Mouse (Mus musculus): ENCODE data around the gene Lmod1.
A peak's percentile ranks its signal among the peaks of the same experiment; 100 is the strongest.

Lmod1 gene

GRCm38 (mm10) chr1:135324571-135324970, at the start of gene Lmod1:
Gene Lmod1 (plus strand): TSS chr1:135324807.
- peak; percentile 90 for DNase-seq

- DNase-seq, result peak; percentile 90
Measured at GRCm38 (mm10) chr1:135280646-135281045, 44.0 kb upstream of the Lmod1 start.

DNA sequence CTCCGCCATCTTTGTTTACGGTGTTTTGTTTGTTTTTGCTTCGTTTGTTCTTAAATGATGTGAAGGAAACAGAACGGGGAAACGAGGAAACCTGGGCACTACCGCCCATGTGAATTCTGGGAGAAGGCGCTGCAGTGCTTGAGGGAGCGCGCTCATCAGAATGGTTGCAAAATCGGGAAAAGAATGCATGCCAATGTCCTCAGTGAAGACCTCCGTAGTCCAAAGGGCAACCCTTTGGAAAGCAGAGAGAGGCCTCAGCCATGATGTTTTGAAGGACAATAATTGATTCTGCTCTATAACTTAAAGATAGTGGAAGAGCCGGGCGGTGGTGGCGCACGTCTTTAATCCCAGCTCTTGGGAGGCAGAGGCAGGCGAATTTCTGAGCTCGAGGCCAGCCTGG, 42.8 kb upstream of the Lmod1 start:
- no peak for DNase-seq

DNA sequence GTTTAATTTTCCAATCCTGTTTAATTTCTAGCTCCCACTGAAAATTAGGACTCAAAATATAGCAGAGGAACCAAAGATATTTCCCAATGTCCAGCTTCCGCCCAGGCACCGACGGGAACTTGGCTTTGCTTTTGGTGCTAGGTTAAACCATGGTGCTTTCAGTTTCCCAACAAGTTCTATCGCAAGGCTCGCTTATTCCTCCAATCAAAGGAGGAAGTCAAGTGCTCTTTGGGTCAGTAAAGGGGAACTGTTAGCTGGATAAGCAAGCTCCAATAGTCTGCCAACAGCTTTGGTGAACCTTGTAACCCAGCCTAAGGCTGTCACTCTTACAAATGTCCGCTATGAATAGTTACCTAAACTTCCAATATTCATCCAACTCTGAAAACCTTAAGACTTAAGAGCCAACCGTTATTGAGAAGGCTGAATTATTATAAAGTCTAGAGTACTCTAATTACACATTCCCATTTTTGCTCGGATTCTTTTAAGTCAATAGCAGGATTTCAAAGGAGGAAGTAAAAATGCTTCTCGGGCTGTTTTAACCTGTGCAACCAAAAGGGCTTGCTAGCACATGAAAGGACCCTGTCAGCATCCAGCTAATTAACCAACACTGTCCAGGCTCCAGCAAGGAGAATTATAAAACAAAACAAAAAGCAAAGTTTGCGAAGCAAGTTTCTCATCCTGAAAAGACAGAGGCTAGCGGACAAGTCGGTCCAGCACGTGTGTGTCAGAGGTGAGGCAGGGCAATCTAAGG, 41.9 kb upstream of the Lmod1 start:
- peak; percentile 53 for DNase-seq

DNA sequence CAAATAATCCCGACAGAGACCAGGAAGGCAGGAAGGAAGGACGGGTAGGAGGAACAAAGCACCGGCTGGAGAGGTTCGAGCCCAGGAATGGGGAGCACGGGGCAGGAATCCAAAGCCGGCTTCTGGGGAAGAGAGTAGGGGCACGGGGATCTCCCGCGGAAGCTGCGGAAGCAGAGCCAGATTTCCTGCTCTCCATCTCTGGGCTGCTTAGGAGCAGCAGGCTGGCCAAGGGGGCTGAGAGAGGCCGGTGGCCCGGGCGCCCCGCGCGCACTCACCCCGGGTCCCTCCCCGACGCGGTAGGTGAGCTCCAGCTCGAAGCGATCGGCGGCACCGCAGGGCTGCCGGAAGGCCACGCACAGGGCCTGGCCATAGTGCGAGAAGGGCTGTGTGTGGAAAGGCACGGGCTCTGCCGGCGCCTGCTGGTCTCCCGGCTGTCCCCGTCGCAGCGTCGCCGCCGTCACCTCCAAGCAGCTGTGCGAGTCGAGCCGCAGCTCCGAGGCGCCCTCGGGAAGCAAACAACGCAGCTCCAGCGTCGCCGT, 41.3 kb upstream of the Lmod1 start:
- DNase-seq, result peak; percentile 49

GRCm38 (mm10) chr1:135283826-135284291, 40.7 kb upstream of the Lmod1 start, which contains the start of gene Rnpep:
Gene Rnpep (minus strand): TSS chr1:135284084.
- peak; percentile 81 for DNase-seq

GRCm38 (mm10) chr1:135286311-135286710, 38.3 kb upstream of the Lmod1 start:
- DNase-seq, result peak; percentile 28

DNA sequence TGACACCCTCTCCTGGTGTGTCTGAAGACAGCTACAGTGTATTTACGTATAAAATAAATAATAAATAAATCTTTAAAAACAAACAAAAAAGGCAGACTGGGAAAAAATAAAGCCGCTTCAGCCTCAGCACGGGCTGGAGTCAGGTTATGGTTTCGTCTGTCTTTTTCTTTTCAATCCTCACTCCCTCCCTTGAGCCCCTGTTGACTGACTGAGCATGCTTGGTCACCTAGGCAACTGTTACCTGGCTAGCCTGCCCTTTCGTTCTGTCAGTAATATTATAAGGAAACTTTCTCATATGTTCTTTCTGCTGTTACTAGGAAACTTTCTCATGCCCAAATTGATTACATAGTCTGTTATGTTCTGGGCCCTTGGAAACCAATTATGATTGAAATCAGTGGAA, 33.7 kb upstream of the Lmod1 start:
- DNase-seq, result no peak

GRCm38 (mm10) chr1:135311356-135311755, 13.3 kb upstream of the Lmod1 start:
- DNase-seq, result no peak

DNA sequence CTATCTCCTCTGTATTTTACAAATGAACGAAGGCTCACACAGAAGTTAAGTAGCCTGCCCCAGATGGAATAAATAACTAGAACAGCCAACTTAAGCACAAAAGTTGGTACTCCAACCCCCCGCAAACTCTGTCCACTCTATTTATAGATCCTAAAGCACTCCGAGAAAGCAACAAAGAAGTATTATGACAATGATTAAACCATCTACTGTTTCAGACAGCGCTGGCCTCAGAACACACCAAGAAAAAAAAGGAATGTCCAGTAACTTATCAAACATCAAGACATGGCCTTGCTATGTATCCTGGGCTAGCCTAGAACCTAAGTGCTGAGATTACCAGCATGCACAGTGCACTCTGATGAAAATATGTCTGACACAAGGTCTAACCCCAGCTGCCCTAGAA, 12.4 kb upstream of the Lmod1 start:
- no peak for DNase-seq

DNA sequence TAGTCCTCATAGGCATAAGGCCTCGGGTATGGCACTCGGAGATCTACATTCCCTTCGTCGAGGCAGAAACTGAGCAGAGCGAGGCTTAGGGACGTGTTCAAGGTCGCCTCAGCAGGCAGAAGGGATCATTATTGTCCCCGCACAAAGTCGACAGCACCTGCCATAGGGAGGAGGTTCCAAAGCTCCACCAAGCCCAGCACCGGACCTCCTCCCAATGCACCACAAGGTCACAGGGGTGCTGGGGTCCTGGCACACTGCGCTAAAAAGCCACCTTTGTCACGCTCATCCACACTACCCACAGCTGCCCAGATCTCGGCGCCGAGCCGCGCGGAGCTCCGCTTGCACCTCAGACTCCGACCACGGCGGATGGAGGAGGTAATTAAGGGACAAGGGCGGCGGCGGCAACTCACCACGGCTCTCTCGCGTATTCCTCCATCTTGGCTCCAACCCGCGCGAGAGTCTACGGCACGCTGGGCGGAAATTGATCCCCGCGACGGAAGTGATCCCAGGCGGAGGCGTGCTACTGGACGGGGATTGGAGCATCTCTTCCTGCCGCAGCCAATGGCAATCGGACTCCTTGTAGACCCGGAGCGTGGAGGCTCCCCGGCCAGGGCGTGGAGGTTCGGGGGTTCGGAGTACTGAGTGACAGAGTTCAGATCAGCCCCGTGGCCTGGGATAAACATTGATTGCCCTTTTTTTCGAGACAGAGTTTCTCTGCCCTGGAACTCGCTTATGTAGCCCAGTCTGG, 11.1 kb upstream of the Lmod1 start, which contains the start of gene Timm17a:
TSS of gene Timm17a (minus strand) at position 495 of the 748 bp plus-strand sequence.
- DNase-seq, result peak; percentile 96

- no peak for DNase-seq
Measured at GRCm38 (mm10) chr1:135323367-135323901, 1.2 kb upstream of the Lmod1 start.

DNA sequence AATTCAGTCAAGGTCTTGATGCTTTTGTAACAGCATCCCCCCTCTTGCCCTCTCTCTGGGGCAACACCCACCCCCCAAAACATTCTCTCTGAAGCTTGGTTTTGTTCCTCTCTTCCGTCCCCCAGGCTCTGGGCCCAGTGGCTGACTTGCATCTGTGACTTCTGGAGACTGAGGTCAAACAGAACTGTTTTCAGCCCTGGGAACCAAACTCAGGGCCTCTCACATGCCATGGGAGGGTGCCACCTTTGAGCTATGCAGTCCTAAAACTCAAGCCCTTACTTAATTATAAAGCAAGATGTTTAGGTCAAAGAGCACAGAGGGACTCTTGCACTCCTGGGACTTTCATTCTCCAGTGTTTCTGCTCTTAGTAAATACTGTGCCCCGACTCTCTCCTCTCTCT, 1.3 kb downstream of the Lmod1 start:
- no peak for DNase-seq

- DNase-seq, result no peak
Measured at GRCm38 (mm10) chr1:135328368-135328767, 3.8 kb downstream of the Lmod1 start.

DNA sequence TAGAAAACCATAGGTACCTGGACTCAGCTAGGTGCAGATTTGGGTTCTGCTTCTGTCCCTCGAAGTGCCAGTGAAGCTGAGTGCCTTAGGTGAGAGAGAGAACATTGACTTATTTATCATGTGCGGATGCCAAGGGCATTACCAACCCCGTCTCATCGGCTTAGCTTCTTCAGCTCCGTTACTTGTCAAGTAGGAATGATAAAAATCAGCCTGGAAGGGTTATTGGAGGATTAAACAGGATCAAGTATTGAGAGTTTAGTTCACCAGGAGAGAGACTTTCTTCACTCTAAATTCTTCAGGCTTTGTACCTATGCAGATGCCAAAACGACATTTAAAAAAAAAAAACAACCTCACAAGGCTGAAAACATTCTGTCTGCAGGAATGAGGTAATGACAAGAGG, 6.0 kb downstream of the Lmod1 start:
- DNase-seq, result no peak

DNA sequence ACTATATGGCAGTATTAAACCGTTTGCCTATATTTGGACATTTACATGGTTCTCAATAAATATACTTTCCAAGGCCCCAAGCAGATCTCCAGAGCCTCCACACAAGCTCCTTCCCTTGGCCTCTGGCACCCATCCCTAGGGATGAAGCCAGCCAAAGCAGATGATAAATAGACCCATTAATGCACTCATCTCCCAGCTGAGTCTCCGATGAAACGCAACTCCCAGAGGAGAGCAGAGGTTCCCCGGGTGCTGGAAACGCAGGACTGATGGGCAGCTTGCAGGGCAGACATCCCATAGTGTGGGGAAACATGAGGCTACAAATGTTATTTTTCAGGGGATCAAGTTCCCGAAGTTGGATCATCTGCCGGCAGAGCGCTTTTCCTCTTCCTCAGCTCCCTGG, 17.3 kb downstream of the Lmod1 start:
- DNase-seq, result peak; percentile 45

DNA sequence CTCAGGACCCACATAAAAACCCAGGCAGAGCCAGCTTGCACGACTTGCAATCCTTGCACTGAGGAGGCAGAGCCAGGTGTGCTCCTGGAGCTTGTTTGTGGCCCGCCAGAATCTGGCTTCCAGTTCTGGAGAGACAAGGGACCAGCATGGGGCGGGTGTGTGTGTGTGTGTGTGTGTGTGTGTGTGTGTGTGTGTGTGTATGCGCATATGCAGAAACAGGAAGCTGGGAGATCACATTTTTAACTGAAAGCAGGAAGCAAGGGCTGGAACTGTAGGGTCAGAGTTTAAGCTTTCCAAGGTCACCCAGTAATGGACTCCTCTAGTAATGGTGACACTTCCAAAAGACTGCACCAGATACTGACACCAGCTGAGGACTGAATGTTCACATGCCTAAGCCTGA, 19.4 kb downstream of the Lmod1 start:
- DNase-seq, result no peak

GRCm38 (mm10) chr1:135346891-135347290, 22.3 kb downstream of the Lmod1 start:
- no peak for DNase-seq

DNA sequence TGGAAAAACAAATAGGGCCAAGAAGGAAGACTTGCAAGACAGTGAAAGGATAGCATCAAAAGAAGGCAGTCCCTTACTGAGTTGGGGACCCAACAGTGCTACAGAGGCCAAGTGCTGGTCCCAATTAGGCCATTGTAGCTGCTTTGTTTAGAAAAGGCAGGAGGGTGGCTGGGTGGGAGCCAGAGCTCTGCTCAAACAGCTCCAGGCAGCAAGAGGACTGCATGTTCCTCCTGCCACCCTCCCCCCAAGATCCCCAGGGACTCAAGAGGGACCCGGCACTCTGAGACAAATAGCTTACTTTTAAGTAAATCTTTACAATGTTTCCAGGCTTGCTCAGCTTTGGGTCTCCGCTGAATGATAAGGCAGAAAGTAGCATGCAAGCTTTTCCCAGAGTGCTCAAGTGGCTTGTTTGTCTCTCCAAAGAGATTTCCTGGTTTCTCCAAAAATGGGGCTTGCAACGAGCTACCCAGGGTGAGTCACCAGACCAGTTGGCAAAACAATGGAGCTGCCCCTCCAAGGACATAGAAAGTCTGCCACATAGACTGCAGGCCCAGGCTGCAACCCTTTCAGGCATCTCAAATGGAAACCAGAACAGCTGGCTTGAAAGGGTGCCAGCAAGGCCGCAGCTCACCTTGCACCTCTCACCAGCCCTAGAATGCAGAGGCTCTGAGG, 23.0 kb downstream of the Lmod1 start:
- peak; percentile 85 for DNase-seq

GRCm38 (mm10) chr1:135351953-135352352, 27.3 kb downstream of the Lmod1 start:
- peak; percentile 63 for DNase-seq

- DNase-seq, result no peak
Measured at GRCm38 (mm10) chr1:135359071-135359470, 34.5 kb downstream of the Lmod1 start.

GRCm38 (mm10) chr1:135361491-135361890, 36.9 kb downstream of the Lmod1 start:
- DNase-seq, result no peak

DNA sequence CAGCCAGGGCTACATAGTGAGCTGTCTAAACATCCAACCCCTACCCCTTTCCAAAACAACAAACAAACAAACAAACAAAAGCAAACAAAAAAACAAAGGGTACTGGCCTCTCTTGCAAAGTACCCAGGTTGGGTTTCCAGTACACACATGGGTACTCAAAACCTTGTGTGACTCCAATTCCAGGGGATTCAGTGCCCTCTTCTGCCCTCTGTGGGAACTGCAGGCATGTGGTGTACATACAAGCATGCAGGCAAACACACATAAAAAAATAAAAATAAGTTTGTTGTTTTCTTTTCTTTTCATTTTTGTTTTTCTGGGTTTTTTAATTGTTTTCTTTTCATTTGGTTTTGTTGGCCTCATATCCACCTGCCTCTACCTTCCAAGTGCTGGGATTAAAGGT, 37.5 kb downstream of the Lmod1 start:
- DNase-seq, result no peak
